Mouse (Mus musculus): ENCODE results near the gene Tnip1. TPM values are rescaled to one million over a fixed set of nuclear protein-coding genes. Genes with fewer than 3 reads are reported as not detected.

The Tnip1 gene
- polyA plus RNA-seq, 1 experiment from 2014 or later: 19.2 TPM

DNA sequence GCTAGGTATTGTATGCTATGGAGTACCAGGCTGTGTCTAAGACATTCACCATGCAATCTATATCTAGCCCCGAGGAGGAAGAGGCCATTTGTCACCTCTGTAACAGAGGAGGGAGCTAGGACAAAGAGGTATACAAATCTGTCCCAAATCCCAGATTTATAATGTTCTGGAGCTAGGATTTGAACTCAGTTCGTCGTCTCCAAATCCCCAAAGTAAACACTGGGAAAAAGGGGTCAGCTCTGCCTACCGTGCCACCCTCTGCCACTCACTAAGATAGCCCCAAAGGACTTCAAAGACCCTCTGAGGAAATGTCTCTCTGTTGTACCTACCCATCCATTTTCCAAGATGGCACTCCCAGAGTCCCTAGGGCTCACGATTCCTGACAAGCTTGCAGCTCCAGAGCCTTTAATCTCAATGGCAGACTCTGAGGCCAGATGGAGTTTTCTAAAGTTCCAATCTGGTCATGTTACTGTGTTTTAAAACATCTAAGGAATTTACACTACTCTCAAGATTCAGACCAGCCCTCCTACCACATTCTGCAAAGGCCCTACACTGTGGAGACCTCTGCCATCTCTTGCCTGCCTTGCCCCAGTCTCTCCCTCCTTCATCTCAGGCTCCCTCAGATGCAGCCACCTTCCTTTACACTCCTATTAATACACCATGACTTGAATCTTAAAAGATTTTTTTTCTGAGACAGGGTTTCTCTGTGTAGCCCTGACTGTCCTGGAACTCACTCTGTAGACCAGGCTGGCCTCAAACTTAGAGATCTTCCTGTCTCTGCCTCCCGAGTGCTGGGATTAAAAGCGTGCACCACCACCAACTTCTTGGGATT, 50.8 kb downstream of the Tnip1 start:
- Histone ChIP-seq H3K36me3 (ENCODE audit: control insufficient read depth, insufficient read depth, low read length) (0 out of 2 replicates have a peak, but pooled peaks cover 4% of the 10 kb centered on the region), H3K9me3 (ENCODE audit: control insufficient read depth, low read length) (no peaks in the 10 kb centered on the region), H3K9ac (ENCODE audit: low read length) (no peak overlapping the region), H3K4me3 (ENCODE audit: low read length) (no peak overlapping the region), H3K4me2 (ENCODE audit: low read depth, low read length) (no peak overlapping the region), H3K4me1 (replicated peaks; ENCODE audit: control insufficient read depth, insufficient read depth, low read length) (no peaks in the 10 kb centered on the region), H3K27me3 (ENCODE audit: control insufficient read depth, insufficient read depth, low read depth, low read length) (no peaks in the 10 kb centered on the region), H3K27ac (ENCODE audit: low read length) (no peak overlapping the region)
- WGBS: 81% methylated on average over 7 of the region's 7 CpGs
- no peak for ATAC-seq (ENCODE audit: low read depth)

DNA sequence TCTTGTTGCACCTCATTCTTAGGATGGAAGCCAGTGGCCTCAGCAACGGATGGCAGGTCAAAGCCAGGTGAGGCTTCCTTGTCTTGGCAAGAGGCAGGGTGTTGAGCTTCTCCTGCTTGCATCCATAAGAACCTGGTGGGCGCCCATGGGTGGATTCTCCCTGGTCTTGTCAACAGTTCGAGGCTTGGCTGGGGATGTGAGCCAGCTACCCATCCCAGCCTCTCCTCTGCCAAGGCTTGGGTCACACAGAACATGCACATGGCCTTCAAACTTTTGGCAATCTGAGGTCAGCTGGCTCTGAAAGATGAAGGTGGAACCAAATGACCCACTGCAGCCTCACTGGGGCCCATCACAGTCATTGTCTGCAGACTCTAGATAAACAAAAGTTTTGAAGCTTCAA, 51.5 kb downstream of the Tnip1 start:
- Histone ChIP-seq H3K9me3 (ENCODE audit: control insufficient read depth, low read length) (no peaks in the 10 kb centered on the region), H3K27ac (ENCODE audit: low read length) (no peak overlapping the region), H3K4me3 (ENCODE audit: low read length) (no peak overlapping the region), H3K27me3 (ENCODE audit: control insufficient read depth, insufficient read depth, low read depth, low read length) (no peaks in the 10 kb centered on the region), H3K9ac (ENCODE audit: low read length) (no peak overlapping the region), H3K4me1 (replicated peaks; ENCODE audit: control insufficient read depth, insufficient read depth, low read length) (no peaks in the 10 kb centered on the region), H3K36me3 (ENCODE audit: control insufficient read depth, insufficient read depth, low read length) (0 out of 2 replicates have a peak, but pooled peaks cover 4% of the 10 kb centered on the region), H3K4me2 (ENCODE audit: low read depth, low read length) (no peak overlapping the region)
- WGBS: 83% methylated on average over 3 of the region's 3 CpGs
- no peak for ATAC-seq (ENCODE audit: low read depth)

DNA sequence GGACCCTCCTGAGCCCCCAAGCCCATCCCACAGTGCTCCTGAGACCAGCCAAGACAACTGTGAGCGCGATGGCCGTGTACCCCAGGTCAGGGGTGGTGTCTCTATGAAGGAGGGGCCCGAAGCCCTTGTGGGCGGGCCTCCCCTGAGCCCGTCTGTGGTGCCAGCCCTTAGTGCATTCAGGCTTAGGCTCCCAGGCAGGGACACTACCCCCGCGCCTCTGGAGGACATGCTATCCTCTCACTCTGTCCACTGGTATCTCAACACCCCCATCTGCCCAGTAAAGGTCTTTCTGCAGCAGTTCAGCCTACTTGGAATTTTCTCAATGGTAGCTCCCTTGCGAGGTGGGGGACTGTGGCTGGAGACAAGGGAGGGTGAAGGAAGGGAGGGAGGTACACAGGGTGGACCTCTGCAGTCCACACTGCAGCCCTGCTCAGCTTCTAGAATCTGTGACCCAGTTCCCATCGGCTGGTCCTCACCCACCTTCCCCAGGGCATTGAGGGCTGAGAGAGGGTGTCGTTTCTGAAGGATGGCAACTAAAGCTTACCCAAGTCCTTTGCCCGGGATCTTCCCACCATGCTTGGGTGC, 52.5 kb downstream of the Tnip1 start:
- H3K36me3 ChIP-seq (ENCODE audit: control insufficient read depth, insufficient read depth, low read length): 0 out of 2 replicates have a peak, but pooled peaks cover 4% of the 10 kb centered on the region
- no peak overlapping the region for H3K27ac ChIP-seq (ENCODE audit: low read length)
- H3K9ac ChIP-seq (ENCODE audit: low read length): no peak overlapping the region
- no peaks in the 10 kb centered on the region for H3K9me3 ChIP-seq (ENCODE audit: control insufficient read depth, low read length)
- no peaks in the 10 kb centered on the region; the same call in 1 of the 2 replicates for H3K4me1 ChIP-seq (replicated peaks; ENCODE audit: control insufficient read depth, insufficient read depth, low read length)
- H3K4me3 ChIP-seq (ENCODE audit: low read length): no peak overlapping the region
- ATAC-seq (ENCODE audit: low read depth): peak; percentile 29; the same call in 1 of the 2 replicates
- no peak overlapping the region for H3K4me2 ChIP-seq (ENCODE audit: low read depth, low read length)
- H3K27me3 ChIP-seq (ENCODE audit: control insufficient read depth, insufficient read depth, low read depth, low read length): no peaks in the 10 kb centered on the region
- 83% methylated on average over 12 of the region's 12 CpGs for WGBS

DNA sequence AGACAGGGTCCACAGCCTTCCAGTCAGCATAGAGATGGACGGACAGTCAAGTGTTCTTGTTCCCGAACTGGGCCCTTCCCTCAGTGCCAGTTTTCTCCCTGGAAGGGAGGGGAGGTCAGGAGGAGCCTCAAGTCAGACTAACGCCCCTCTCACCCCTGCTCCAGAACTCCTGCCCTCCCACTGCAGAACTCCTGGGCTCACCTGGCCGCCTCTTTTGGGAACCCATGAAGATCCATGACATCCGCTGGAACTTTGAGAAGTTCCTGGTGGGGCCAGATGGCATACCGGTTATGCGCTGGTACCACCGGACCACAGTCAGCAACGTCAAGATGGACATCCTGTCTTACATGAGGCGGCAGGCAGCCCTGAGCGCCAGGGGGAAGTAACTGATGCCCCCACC, 53.4 kb downstream of the Tnip1 start:
- Histone ChIP-seq H3K4me1 (replicated peaks; ENCODE audit: control insufficient read depth, insufficient read depth, low read length) (peaks cover 3% of the 10 kb centered on the region; the same call in 1 of the 2 replicates), H3K9ac (ENCODE audit: low read length) (no peak overlapping the region), H3K4me3 (ENCODE audit: low read length) (no peak overlapping the region), H3K4me2 (ENCODE audit: low read depth, low read length) (no peak overlapping the region), H3K27me3 (ENCODE audit: control insufficient read depth, insufficient read depth, low read depth, low read length) (no peaks in the 10 kb centered on the region), H3K36me3 (ENCODE audit: control insufficient read depth, insufficient read depth, low read length) (no peaks in the 10 kb centered on the region), H3K9me3 (ENCODE audit: control insufficient read depth, low read length) (no peaks in the 10 kb centered on the region), H3K27ac (ENCODE audit: low read length) (no peak overlapping the region)
- 89% methylated on average over 11 of the region's 11 CpGs for WGBS
- no peak for ATAC-seq (ENCODE audit: low read depth)

DNA sequence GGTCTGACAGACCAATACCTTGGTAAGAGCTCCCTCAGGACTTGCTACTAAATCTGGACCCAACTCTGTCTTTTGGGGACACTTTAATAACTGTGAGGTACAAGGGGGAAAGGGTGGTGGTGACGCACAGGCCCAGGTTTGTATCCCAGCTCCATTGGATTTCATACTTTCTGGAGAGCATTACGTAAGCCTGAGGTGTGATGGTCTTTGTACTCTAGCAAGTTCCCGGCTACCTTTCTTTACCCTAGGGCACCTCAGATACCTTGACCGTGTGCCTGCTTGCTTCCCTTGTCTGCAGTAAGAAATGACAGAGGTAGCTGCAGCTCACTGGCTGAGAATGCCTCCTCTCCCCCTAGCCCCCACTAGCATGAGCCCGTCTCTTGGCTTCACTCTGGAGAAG, 55.5 kb downstream of the Tnip1 start:
- H3K9ac ChIP-seq (ENCODE audit: low read length): no peak overlapping the region
- H3K4me2 ChIP-seq (ENCODE audit: low read depth, low read length): no peak overlapping the region
- no peak for ATAC-seq (ENCODE audit: low read depth)
- H3K27ac ChIP-seq (ENCODE audit: low read length): no peak overlapping the region
- no peaks in the 10 kb centered on the region for H3K27me3 ChIP-seq (ENCODE audit: control insufficient read depth, insufficient read depth, low read depth, low read length)
- H3K4me3 ChIP-seq (ENCODE audit: low read length): no peak overlapping the region
- peaks cover 16% of the 10 kb centered on the region for H3K4me1 ChIP-seq (replicated peaks; ENCODE audit: control insufficient read depth, insufficient read depth, low read length)
- WGBS: 86% methylated on average over 5 of the region's 5 CpGs
- H3K9me3 ChIP-seq (ENCODE audit: control insufficient read depth, low read length): no peaks in the 10 kb centered on the region
- no peaks in the 10 kb centered on the region for H3K36me3 ChIP-seq (ENCODE audit: control insufficient read depth, insufficient read depth, low read length)

DNA sequence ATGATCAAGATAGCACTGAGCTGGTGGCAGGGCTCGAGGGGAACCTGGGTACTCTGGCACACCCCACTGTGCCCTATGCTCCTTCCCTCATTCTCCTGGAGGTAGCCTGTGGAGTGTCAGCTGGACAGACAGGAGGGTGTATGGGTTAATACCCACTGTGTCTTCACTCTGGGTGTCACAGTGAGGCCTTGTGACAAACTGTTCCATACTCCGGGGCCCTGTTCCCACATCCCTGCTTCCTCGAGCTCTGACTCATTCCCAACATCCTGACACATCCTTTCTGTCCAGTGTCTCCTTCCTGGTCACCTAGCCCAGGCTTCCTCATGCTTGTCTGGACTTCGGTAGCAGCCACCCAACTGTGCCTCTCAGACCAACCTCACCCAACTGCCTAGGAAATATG, 56.3 kb downstream of the Tnip1 start:
- Histone ChIP-seq H3K4me3 (ENCODE audit: low read length) (no peak overlapping the region), H3K27me3 (ENCODE audit: control insufficient read depth, insufficient read depth, low read depth, low read length) (no peaks in the 10 kb centered on the region), H3K36me3 (ENCODE audit: control insufficient read depth, insufficient read depth, low read length) (no peaks in the 10 kb centered on the region), H3K4me2 (ENCODE audit: low read depth, low read length) (no peak overlapping the region), H3K9ac (ENCODE audit: low read length) (no peak overlapping the region), H3K9me3 (ENCODE audit: control insufficient read depth, low read length) (no peaks in the 10 kb centered on the region), H3K4me1 (replicated peaks; ENCODE audit: control insufficient read depth, insufficient read depth, low read length) (peaks cover 17% of the 10 kb centered on the region), H3K27ac (ENCODE audit: low read length) (no peak overlapping the region)
- 72% methylated on average over 4 of the region's 4 CpGs for WGBS
- no peak for ATAC-seq (ENCODE audit: low read depth)

DNA sequence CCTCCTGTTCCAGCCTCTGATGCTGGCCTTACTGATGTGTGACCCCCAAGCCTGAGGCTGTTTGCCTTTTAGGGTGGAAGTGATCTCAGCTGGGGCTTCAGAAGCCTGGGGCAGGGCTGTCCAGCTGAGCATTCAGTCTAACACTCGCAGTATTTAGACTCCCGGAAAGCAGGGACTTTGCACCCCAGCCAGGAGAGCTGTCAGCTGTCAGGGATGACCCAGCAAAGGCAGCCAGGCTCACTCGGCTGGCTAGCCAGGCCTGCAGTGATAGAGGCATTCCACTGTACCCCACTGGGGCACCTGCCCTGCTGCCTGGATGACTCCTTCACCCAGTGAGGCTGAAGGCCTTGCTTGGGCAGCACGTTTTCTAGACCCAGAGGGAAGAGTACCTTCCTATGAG, 56.8 kb downstream of the Tnip1 start:
- Histone ChIP-seq H3K9me3 (ENCODE audit: control insufficient read depth, low read length) (no peaks in the 10 kb centered on the region), H3K9ac (ENCODE audit: low read length) (no peak overlapping the region), H3K27me3 (ENCODE audit: control insufficient read depth, insufficient read depth, low read depth, low read length) (no peaks in the 10 kb centered on the region), H3K27ac (ENCODE audit: low read length) (no peak overlapping the region; the same call in 1 of the 2 replicates), H3K36me3 (ENCODE audit: control insufficient read depth, insufficient read depth, low read length) (no peaks in the 10 kb centered on the region), H3K4me1 (replicated peaks; ENCODE audit: control insufficient read depth, insufficient read depth, low read length) (peaks cover 17% of the 10 kb centered on the region), H3K4me2 (ENCODE audit: low read depth, low read length) (no peak overlapping the region), H3K4me3 (ENCODE audit: low read length) (no peak overlapping the region)
- ATAC-seq (ENCODE audit: low read depth): no peak
- WGBS: 54% methylated on average over 4 of the region's 4 CpGs

DNA sequence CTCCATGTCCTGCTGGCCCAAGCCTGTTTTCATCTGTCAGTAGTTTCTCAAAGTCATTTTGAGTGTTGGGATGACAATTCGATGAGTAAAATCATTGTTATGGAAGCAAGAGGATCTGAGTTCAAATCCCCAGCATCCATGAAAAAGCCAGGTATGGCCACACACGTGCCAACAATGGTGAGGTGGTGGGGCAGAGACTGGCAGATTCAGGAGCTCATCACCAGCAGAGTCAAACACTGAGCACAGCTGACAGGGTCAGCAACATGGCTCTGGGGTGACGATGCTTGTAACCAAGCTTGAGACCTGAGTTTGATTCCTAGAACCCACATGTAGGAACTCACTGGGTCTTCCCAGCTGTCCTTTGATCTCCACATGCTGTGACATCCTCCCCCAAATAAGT, 57.6 kb downstream of the Tnip1 start:
- H3K4me1 ChIP-seq (replicated peaks; ENCODE audit: control insufficient read depth, insufficient read depth, low read length): peaks cover 17% of the 10 kb centered on the region
- H3K9ac ChIP-seq (ENCODE audit: low read length): no peak overlapping the region
- no peak overlapping the region for H3K27ac ChIP-seq (ENCODE audit: low read length)

DNA sequence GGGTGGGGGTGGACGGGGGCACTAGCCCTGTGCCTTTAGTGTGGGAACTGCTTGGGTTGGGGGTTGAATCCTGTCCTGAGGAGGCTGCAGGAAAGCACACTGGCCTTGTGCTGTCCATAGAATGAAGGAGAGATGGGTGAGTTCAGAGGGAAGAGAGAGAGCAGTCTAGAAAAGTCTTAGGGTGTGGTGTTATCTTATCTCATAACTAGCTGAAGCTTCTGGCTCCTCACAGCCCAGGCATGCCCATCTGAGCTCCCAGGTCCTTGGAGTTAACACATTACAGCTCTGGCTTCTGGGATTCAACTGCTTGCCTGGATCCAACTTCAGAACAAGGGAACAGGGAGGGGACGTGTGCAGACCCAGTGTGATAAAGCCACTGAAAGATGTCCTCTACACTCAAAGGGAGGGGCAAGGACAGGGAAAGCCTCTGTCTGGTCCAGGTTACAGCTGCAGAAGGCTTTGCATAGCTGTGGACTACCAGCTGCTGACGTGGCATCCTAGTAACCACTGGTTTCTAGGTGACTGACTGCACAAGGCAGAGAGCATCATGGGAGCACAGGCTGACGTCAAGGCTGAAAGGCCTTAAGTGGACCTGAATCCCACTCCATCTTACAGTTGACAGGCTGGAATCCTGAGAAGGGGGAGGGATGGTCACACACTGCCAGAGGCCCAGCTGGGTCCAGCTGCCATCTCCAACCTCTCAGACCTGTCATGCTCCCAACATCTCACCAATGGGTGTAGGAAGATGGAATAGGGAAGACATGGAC, 58.6 kb downstream of the Tnip1 start:
- H3K9me3 ChIP-seq (ENCODE audit: control insufficient read depth, low read length): no peaks in the 10 kb centered on the region
- peak overlapping the region; percentile 55 for H3K27ac ChIP-seq (ENCODE audit: low read length)
- peak overlapping the region; percentile 64; the same call in 1 of the 2 replicates for H3K4me3 ChIP-seq (ENCODE audit: low read length)
- H3K4me2 ChIP-seq (ENCODE audit: low read depth, low read length): peak overlapping the region; percentile 90
- peaks cover 17% of the 10 kb centered on the region for H3K4me1 ChIP-seq (replicated peaks; ENCODE audit: control insufficient read depth, insufficient read depth, low read length)
- no peaks in the 10 kb centered on the region for H3K27me3 ChIP-seq (ENCODE audit: control insufficient read depth, insufficient read depth, low read depth, low read length)
- H3K36me3 ChIP-seq (ENCODE audit: control insufficient read depth, insufficient read depth, low read length): no peaks in the 10 kb centered on the region
- WGBS: 39% methylated on average over 4 of the region's 4 CpGs
- peak; percentile 79 for ATAC-seq (ENCODE audit: low read depth)
- H3K9ac ChIP-seq (ENCODE audit: low read length): peak overlapping the region; percentile 15; the same call in 1 of the 2 replicates

More for the DNA sequence above, 57.6 kb downstream of the Tnip1 start:
- no peak for ATAC-seq (ENCODE audit: low read depth)
- Histone ChIP-seq H3K4me2 (ENCODE audit: low read depth, low read length) (no peak overlapping the region), H3K9me3 (ENCODE audit: control insufficient read depth, low read length) (no peaks in the 10 kb centered on the region), H3K36me3 (ENCODE audit: control insufficient read depth, insufficient read depth, low read length) (no peaks in the 10 kb centered on the region), H3K4me3 (ENCODE audit: low read length) (no peak overlapping the region), H3K27me3 (ENCODE audit: control insufficient read depth, insufficient read depth, low read depth, low read length) (no peaks in the 10 kb centered on the region)
- 82% methylated on average over 3 of the region's 3 CpGs for WGBS
